Mouse (Mus musculus) thymus, adult 2 months (tissue): ENCODE measurements at regions not wholly inside any gene's neighbourhood (a gene's known extent, or its start where the extent isn't known, plus 50 kb on each side); places are given as distances from the start of the nearest gene placed in this dataset.

Source experiments
- CTCF ChIP-seq: fragments of 200-500 bp; IDR thresholded peaks from 2 replicates; pipeline ENCODE4 v1.5.1; 2012; ENCODE audit warnings: mild to moderate bottlenecking, control low read depth, low read length, moderate library complexity, borderline replicate concordance; ENCODE audit not compliant: control insufficient read depth, poor library complexity, insufficient read depth; ENCODE audit errors: extremely low read depth
- POLR2A ChIP-seq: fragments of 200-500 bp; IDR thresholded peaks from 2 replicates; pipeline ENCODE4 v1.6.1; 2012; ENCODE audit warnings: mild to moderate bottlenecking, low read length, control low read depth, moderate library complexity; ENCODE audit not compliant: control insufficient read depth, poor library complexity, insufficient read depth; ENCODE audit errors: extremely low read depth

DNA sequence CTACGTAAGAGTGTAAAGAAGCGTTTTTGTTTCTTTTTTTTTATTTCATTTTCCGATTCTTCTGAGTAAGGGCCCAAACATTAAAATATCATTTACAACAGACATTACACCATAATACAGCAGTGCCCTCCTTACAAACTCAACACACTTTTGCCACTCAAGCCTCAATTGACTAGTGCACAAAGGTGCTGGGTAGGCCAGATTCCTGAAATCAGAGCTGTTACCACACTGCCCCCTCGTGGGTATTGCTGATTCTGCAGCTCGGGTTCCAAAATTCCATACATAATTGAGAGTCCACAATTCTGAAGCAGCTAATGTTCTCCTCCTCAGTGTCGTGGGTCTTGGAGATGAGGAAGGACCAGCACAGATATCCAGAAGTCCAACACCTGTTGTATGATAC lies 82.5 kb upstream of the Lmcd1 start:
- TF ChIP-seq CTCF (no peak), POLR2A (no peak)
